Mouse (Mus musculus): Measurements from ENCODE around the gene Cd93.

GRCm38 (mm10) chr2:148404906-148405305 is 38.5 kb downstream of the Cd93 start:
- TF ChIP-seq MYOG (IDR thresholded peaks at IDR 0.05; ENCODE audit: control insufficient read depth, extremely low read depth, insufficient read length), result no peak
- TF ChIP-seq CTCF (IDR thresholded peaks at IDR 0.05; ENCODE audit: control insufficient read depth, insufficient read depth, insufficient read length), result no peak
- no peak for TF ChIP-seq USF1 (IDR thresholded peaks at IDR 0.05; ENCODE audit: low read depth)
- no peak for TF ChIP-seq CEBPB (IDR thresholded peaks at IDR 0.05; ENCODE audit: low read depth)

All from C2C12 (cell line).